Mouse (Mus musculus) G1E (cell line): Measurements from ENCODE around the gene Pdzd11. TPM values are rescaled to one million over a fixed set of nuclear protein-coding genes. Genes with fewer than 3 reads are reported as not detected.

Experiments used
- ATAC-seq: 2 replicates; pipeline ENCODE4 v1.8.0; 2016; ENCODE audit warnings: mild to moderate bottlenecking; ENCODE audit not compliant: insufficient number of reproducible peaks, poor library complexity, low FRiP score, severe bottlenecking; ENCODE audit errors: extremely low read depth
- DNase-seq: peaks from one replicate; pipeline ENCODE4 v3.0.0; 2012; ENCODE audit warnings: low spot score
- H3K27me3 ChIP-seq: 2 replicates; pipeline ENCODE4 v1.6.1; 2012; ENCODE audit warnings: mild to moderate bottlenecking, low read length, inconsistent platforms; ENCODE audit not compliant: insufficient read depth
- H3K36me3 ChIP-seq: replicated peaks from 2 replicates; pipeline ENCODE3; 2012; ENCODE audit warnings: mild to moderate bottlenecking, inconsistent platforms
- H3K4me1 ChIP-seq: 2 replicates; pipeline ENCODE4 v1.6.1; 2012; ENCODE audit warnings: low read depth, low read length, inconsistent platforms, mixed read lengths; ENCODE audit not compliant: insufficient read depth
- H3K4me3 ChIP-seq: 2 replicates; pipeline ENCODE4 v1.5.1; 2012; ENCODE audit warnings: low read depth, mild to moderate bottlenecking, inconsistent platforms, low read length, moderate library complexity, mixed read lengths
- H3K9me3 ChIP-seq: replicated peaks from 2 replicates; pipeline ENCODE4 v1.6.1; 2012; ENCODE audit warnings: inconsistent platforms
- CTCF ChIP-seq: IDR thresholded peaks from 2 replicates; pipeline ENCODE4 v1.5.1; 2012; ENCODE audit warnings: low read depth, low read length, inconsistent platforms, mixed read lengths
- GATA1 ChIP-seq: IDR thresholded peaks from 2 replicates; pipeline ENCODE4 v1.6.1; 2012; ENCODE audit warnings: borderline replicate concordance, low read length, inconsistent platforms, mixed read lengths
- GATA2 ChIP-seq: IDR thresholded peaks from 2 replicates; pipeline ENCODE4 v1.6.1; 2012; ENCODE audit warnings: low read depth, low read length, inconsistent platforms, borderline replicate concordance
- POLR2AphosphoS5 ChIP-seq: IDR thresholded peaks from 2 replicates; pipeline ENCODE4 v1.6.1; 2012; ENCODE audit warnings: low read depth, low read length, inconsistent platforms; ENCODE audit not compliant: insufficient replicate concordance
- TAL1 ChIP-seq: conservative IDR thresholded peaks from 2 replicates; pipeline ENCODE4 v1.6.1; 2012; ENCODE audit warnings: low read depth, low read length, inconsistent platforms, mixed read lengths
- polyA plus RNA-seq: library from polyadenylated mRNA; stranded (reverse); fragments of >175 nt; gene quantifications from 2 replicates; pipeline ENCODE4 v1.2.3, GENCODE M21; 2012
- total RNA-seq, 2 experiments: library from RNA; stranded (forward) in 1 of 2; stranded (reverse) in 1 of 2; fragments of 200-1000 nt in 1 of 2; fragments of >200 nt in 1 of 2; fragmentation: Nextera tagmentation in 1 of 2; gene quantifications; 2 replicates each; pipeline ENCODE4 v1.2.3; 2014 to 2017

Pdzd11 gene
- total RNA-seq (2014; fragmentation: Nextera tagmentation): 52.7 and 58.3 TPM in 2 replicates
- total RNA-seq (2017): 37.0 and 39.0 TPM in 2 replicates
- 4.2 and 8.4 TPM in 2 replicates for polyA plus RNA-seq

DNA sequence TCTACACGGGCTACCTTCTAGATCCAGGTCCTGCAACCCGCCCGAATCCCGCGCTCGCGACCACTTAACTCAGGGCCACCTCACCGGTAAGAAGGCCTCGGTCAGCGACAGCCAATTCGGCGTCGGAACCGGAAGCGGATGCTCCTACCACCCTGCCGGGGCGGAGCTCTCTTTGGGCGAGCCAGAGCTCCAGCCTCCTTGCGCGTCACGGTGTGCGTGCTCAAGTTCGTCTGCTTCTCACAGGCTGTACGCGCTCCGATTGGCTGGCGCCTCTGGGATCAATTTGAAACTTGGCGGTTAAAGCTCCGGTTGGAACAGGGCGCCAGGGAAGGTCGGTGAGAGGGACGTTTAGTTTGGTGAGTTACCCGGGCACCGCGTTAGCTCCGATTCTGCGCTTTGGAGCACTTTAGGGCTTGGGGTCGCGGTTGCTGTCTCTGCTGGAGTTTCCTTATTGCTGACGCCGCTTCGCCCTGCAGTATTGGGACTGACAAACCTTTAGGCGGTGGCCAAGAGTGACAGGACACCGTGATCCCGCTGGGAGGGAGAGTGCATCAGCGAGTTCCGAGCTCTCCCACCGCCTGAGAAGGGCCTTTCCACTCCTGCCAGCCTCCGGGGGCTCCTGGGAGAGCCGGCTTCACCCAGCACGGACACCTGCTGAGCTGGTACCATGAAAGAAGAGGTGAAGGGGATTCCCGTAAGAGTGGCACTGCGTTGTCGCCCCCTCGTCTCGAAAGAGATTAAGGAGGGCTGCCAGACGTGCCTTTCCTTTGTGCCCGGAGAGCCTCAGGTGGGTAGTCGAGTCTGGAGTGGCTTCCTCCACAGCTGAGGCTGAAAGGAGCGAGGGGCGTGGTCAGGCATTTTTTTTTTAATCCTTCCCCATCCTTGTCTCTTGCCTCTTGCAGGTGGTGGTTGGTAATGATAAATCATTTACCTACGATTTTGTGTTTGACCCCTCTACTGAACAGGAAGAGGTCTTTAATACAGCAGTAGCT lies at the start of gene Pdzd11:
Gene Pdzd11 (minus strand): TSS at position 767 of the 992 bp plus-strand sequence.
- ATAC-seq: peak; percentile 99
- Histone ChIP-seq H3K9me3 (no peaks in the 10 kb centered on the region), H3K36me3 (peaks cover 47% of the 10 kb centered on the region), H3K4me3 (peak within 1 kb of the TSS; percentile 80), H3K4me1 (peaks cover 10% of the 10 kb centered on the region; the same call in 1 of the 2 replicates), H3K27me3 (no peaks in the 10 kb centered on the region)
- DNase-seq: peak; percentile 70
- TF ChIP-seq CTCF (no peak), GATA1 (no peak), GATA2 (no peak), POLR2AphosphoS5 (no peak), TAL1 (no peak)

DNA sequence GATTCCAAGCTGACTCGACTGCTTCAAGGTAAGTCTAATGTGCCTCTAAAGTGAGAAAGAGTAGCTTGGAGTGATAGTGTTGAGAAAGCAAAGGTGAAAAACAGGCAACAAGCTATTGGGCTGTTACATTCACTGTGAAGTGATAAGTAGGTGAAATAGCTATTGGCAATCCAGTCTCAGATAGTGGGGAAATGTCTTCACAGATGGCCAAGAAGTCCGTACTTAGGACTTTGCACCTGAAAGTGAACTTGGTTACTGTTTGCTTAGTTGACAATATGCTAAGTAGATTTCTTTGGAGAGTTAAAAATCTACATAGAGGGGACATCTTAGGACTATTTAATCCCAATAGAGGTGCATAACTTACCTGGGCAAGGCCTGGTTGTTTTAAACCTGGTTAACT lies 38.5 kb upstream of the Pdzd11 start:
- Histone ChIP-seq H3K4me3 (no peak overlapping the region), H3K36me3 (peaks cover 29% of the 10 kb centered on the region), H3K9me3 (no peaks in the 10 kb centered on the region), H3K27me3 (no peaks in the 10 kb centered on the region), H3K4me1 (no peaks in the 10 kb centered on the region)
- no peak for DNase-seq
- no peak for ATAC-seq
- TF ChIP-seq CTCF (no peak), TAL1 (no peak), GATA2 (no peak), POLR2AphosphoS5 (no peak), GATA1 (no peak)

DNA sequence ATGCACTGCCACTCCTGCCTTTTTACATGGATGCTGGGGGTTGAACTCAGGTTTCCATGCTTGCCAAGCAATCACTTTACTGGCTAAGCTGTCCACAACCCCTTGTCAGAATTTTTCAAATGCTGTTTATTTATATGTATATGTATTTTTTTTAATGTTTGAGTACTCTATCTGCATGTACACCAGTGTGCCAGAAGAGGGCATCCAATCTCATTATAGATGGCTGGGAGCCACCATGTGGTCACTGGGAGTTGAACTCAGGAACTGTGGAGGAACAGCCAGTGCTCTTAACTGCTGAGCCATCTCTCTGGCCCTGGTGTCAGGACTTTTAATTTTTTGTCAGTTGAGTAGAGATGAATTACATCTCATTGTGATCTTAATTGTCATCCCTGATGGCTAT lies 26.5 kb upstream of the Pdzd11 start:
- Histone ChIP-seq H3K36me3 (peaks cover 49% of the 10 kb centered on the region), H3K4me1 (no peaks in the 10 kb centered on the region), H3K4me3 (no peak overlapping the region), H3K9me3 (no peaks in the 10 kb centered on the region), H3K27me3 (no peaks in the 10 kb centered on the region)
- TF ChIP-seq TAL1: no peak
- no peak for TF ChIP-seq POLR2AphosphoS5
- TF ChIP-seq CTCF: no peak
- TF ChIP-seq GATA1: no peak
- TF ChIP-seq GATA2: no peak
- DNase-seq (no peak), ATAC-seq (no peak)

DNA sequence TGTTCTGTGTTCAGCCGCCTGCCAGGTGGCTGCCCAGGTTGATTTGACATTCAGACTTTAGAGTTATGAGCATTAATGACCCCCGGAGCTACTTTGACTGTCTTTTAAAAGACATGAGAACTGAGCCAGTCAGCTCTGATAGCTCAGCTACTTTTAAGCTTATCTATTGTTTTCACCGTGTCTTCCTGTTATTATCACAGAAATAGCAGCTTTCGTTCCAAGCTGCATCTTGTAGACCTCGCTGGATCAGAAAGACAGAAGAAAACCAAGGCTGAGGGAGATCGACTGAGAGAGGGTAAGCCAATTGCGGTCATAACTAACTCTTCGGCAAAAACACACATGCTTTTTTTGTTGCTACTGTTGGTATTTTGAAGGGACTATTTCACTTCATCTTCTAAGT lies 12.1 kb upstream of the Pdzd11 start:
- Histone ChIP-seq H3K4me1 (no peaks in the 10 kb centered on the region), H3K4me3 (no peak overlapping the region), H3K36me3 (peaks cover 65% of the 10 kb centered on the region), H3K9me3 (no peaks in the 10 kb centered on the region), H3K27me3 (no peaks in the 10 kb centered on the region)
- ATAC-seq (no peak), DNase-seq (no peak)
- TF ChIP-seq CTCF (no peak), TAL1 (no peak), GATA2 (no peak), GATA1 (no peak), POLR2AphosphoS5 (no peak)

DNA sequence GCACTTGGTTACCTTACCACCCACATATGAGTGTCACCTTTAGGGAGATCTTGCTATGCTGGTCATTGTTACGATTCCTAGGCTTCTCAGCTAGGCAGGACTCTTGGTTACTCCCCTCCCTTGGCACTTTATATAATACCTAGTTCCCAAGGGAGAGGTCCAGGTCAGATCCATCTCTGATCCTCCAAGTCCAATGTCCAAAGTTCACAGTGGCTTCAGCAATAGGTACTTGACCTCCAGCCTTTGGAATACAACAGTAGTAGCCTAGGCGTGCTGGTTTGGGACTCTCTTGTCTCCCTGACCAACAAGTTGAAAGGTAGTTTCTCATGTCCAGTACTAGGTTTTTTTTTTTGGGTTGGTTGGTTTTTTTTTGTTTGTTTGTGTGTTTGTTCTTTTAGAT lies 2.7 kb upstream of the Pdzd11 start:
- ATAC-seq (no peak), DNase-seq (no peak)
- no peaks in the 10 kb centered on the region for H3K9me3 ChIP-seq
- peaks cover 35% of the 10 kb centered on the region for H3K36me3 ChIP-seq
- H3K4me3 ChIP-seq: no peak overlapping the region
- H3K4me1 ChIP-seq: peaks cover 10% of the 10 kb centered on the region; the same call in 1 of the 2 replicates
- TF ChIP-seq GATA1: no peak
- no peaks in the 10 kb centered on the region for H3K27me3 ChIP-seq

DNA sequence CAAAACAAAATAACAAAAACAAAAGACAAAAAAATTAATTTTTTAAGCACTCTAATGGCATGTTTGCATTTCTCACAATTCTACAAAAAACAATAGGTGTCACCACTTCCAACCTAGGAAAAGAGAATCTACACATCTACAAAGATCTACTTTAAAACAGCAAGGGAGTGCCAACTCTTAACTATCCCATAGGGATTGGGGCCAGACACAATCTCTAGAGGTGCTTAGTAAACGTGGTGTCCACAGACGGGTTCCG lies 894 bp downstream of the Pdzd11 start, which contains the start of gene Kif4:
Gene Kif4 (plus strand): TSS at position 192 of the 256 bp plus-strand sequence.
- TF ChIP-seq GATA1 (no peak), POLR2AphosphoS5 (no peak), GATA2 (no peak), CTCF (no peak), TAL1 (no peak)
- DNase-seq (no peak), ATAC-seq (no peak)
- Histone ChIP-seq H3K4me1 (peaks cover 10% of the 10 kb centered on the region; the same call in 1 of the 2 replicates), H3K27me3 (no peaks in the 10 kb centered on the region), H3K36me3 (peaks cover 47% of the 10 kb centered on the region), H3K9me3 (no peaks in the 10 kb centered on the region), H3K4me3 (peak within 1 kb of the TSS; percentile 80)
